In genomic region chr6:29177901-29178879, GRCm38 (mm10) we compare ENCODE assay signal across 9 mouse cellular contexts. TPM values are rescaled to one million over a fixed set of nuclear protein-coding genes. Genes with fewer than 3 reads are reported as not detected.
A peak's percentile ranks its signal among the peaks of the same experiment; 100 is the strongest.
DNase-seq lines count a peak whose midpoint lies in the region; ATAC-seq and TF ChIP-seq lines count a peak whose summit lies in the region.
"Had no signal": no experiment of that assay in that cellular context is flagged by ENCODE, and none has a peak within 500 bp of the region (broad histone marks: within the 10 kb centered on the region; RNA-seq: fewer than 3 reads in every experiment).

No protein-coding gene starts in this region.

- H3K27ac ChIP-seq in heart, embryonic 12.5 days (ENCODE audit: poor library complexity, severe bottlenecking): no peak overlapping the region
- H3K27ac ChIP-seq in ES-E14 (ENCODE audit: insufficient read depth, low read depth, low read length, poor library complexity, severe bottlenecking): no peak overlapping the region
- no peak overlapping the region; the same call in 1 of the 2 replicates for H3K27ac ChIP-seq in forebrain, embryonic 16.5 days (ENCODE audit: low read length)
- H3K27ac ChIP-seq in midbrain, embryonic 10.5 days (replicated peaks): peak overlapping the region; percentile 85

- peak; percentile 27 for ATAC-seq in heart, embryonic 12.5 days (ENCODE audit: insufficient number of reproducible peaks, low FRiP score)
- ATAC-seq in forebrain, embryonic 16.5 days: peak; percentile 65

- peaks cover 14% of the 10 kb centered on the region for H3K4me1 ChIP-seq in heart, embryonic 12.5 days (replicated peaks)
- H3K4me1 ChIP-seq in ES-E14 (ENCODE audit: control insufficient read depth in 2 of 2, insufficient read depth in 2 of 2, low read length in 2 of 2, poor library complexity in 1 of 2): peaks cover 3 to 9% of the 10 kb centered on the region in 2 experiments; a peak in 2 of 4 replicates
- peaks cover 12% of the 10 kb centered on the region for H3K4me1 ChIP-seq in forebrain, embryonic 16.5 days (replicated peaks; ENCODE audit: control insufficient read depth, insufficient read depth, low read length)
- peaks cover 38% of the 10 kb centered on the region for H3K4me1 ChIP-seq in midbrain, embryonic 10.5 days

- in situ Hi-C loops in ES-E14 (cut with MboI; ENCODE audit: low sequenced_read_pairs in 2 of 2, unreplicated experiment in 2 of 2): no loop called here

- H3K4me2 ChIP-seq in heart, embryonic 12.5 days: peak overlapping the region; percentile 96
- peak overlapping the region; percentile 82 for H3K4me2 ChIP-seq in forebrain, embryonic 16.5 days (ENCODE audit: low read length)

- peaks cover 74% of the 10 kb centered on the region for H3K27me3 ChIP-seq in heart, embryonic 12.5 days (replicated peaks)
- peaks cover 18% of the 10 kb centered on the region; the same call in 1 of the 2 replicates for H3K27me3 ChIP-seq in forebrain, embryonic 16.5 days (replicated peaks; ENCODE audit: control insufficient read depth, insufficient read depth, low read length)
- peaks cover 98% of the 10 kb centered on the region for H3K27me3 ChIP-seq in midbrain, embryonic 10.5 days (ENCODE audit: low read depth, poor library complexity, severe bottlenecking)

- H3K36me3 ChIP-seq in heart, embryonic 12.5 days: no peaks in the 10 kb centered on the region
- no peaks in the 10 kb centered on the region for H3K36me3 ChIP-seq in ES-E14 (ENCODE audit: control insufficient read depth, insufficient read depth, low read length, poor library complexity, severe bottlenecking)
- H3K36me3 ChIP-seq in forebrain, embryonic 16.5 days (ENCODE audit: control insufficient read depth, insufficient read depth): no peaks in the 10 kb centered on the region
- no peaks in the 10 kb centered on the region for H3K36me3 ChIP-seq in midbrain, embryonic 10.5 days
- H3K36me3 ChIP-seq: G1E had no signal

- no peak for DNase-seq in heart, postnatal 25 days (ENCODE audit: low spot score)
- no peak for DNase-seq in ES-E14 (ENCODE audit: low read depth, low spot score)
- peak; percentile 35 for DNase-seq in midbrain, embryonic 10.5 days (ENCODE audit: low spot score)
- DNase-seq in left cerebral cortex, adult 18-20 months (ENCODE audit: low spot score in 2 of 2): no peak
- no peak for DNase-seq in urinary bladder, postnatal 36 days (ENCODE audit: low spot score in 2 of 2)
- no peak for DNase-seq in right cerebral cortex, adult 2 months (ENCODE audit: low spot score in 2 of 2)

- H3K9me3 ChIP-seq in heart, embryonic 12.5 days (replicated peaks): no peaks in the 10 kb centered on the region
- H3K9me3 ChIP-seq in ES-E14 (ENCODE audit: control insufficient read depth, insufficient read depth, low read depth, low read length): no peaks in the 10 kb centered on the region
- H3K9me3 ChIP-seq in forebrain, embryonic 16.5 days (ENCODE audit: control insufficient read depth, low read length): no peaks in the 10 kb centered on the region
- H3K9me3 ChIP-seq in midbrain, embryonic 10.5 days (replicated peaks): no peaks in the 10 kb centered on the region
- H3K9me3 ChIP-seq: G1E had no signal

- peak overlapping the region; percentile 60 for H3K4me3 ChIP-seq in heart, embryonic 12.5 days
- peak overlapping the region; percentile 68 to 88 for H3K4me3 ChIP-seq in ES-E14 (ENCODE audit: insufficient read depth in 1 of 2, low read depth in 1 of 2, low read length in 2 of 2, poor library complexity in 1 of 2, severe bottlenecking in 1 of 2)
- peak overlapping the region; percentile 64 for H3K4me3 ChIP-seq in forebrain, embryonic 16.5 days (replicated peaks; ENCODE audit: low read length)
- peak overlapping the region; percentile 77 for H3K4me3 ChIP-seq in midbrain, embryonic 10.5 days

- peak overlapping the region; percentile 70; the same call in 1 of the 2 replicates for H3K9ac ChIP-seq in heart, embryonic 12.5 days
- 0 out of 2 replicates have a peak overlapping the region, but pooled peaks have one; percentile 5 for H3K9ac ChIP-seq in ES-E14 (ENCODE audit: insufficient read depth, low read depth, low read length, poor library complexity, severe bottlenecking)
- H3K9ac ChIP-seq in forebrain, embryonic 16.5 days (replicated peaks; ENCODE audit: low read depth, low read length): peak overlapping the region; percentile 86

- intact Hi-C loops in heart, postnatal 25 days (cut with DNase I): no loop called here

- WGBS in heart, embryonic 12.5 days: 22% methylated on average over 17 of the region's 17 CpGs
- 17% methylated on average over 16 of the region's 17 CpGs for WGBS in forebrain, embryonic 16.5 days
- WGBS in midbrain, embryonic 10.5 days: 9% methylated on average over 17 of the region's 17 CpGs

TF ChIP-seq in ES-E14, 5 proteins besides CTCF, POLR2A, EP300 and RAD21:
- TF ChIP-seq MAFK (IDR thresholded peaks at IDR 0.05; ENCODE audit: insufficient read depth, low read depth, low read length): no peak
- TF ChIP-seq HCFC1 (IDR thresholded peaks at IDR 0.05; ENCODE audit: borderline replicate concordance, insufficient read depth, low read length): no peak
- no peak for TF ChIP-seq ZC3H11A (IDR thresholded peaks at IDR 0.05; ENCODE audit: borderline replicate concordance, low read depth, low read length)
- no peak for TF ChIP-seq CHD2 (IDR thresholded peaks at IDR 0.05; ENCODE audit: low read depth, low read length)

RNA-seq across cellular contexts. Expression of gene Prrt4, which starts 1.2 kb away (rescaled TPM):
- 3.0 and 3.1 TPM in 2 replicates for polyA plus RNA-seq in heart, embryonic 12.5 days (2016; fragmentation: Nextera tagmentation; extraction: Ambion mirVana)
- 1 to 10 TPM; 3.1 to 3.6 TPM for total RNA-seq in heart, postnatal 25 days (2021)
- 0.40 and 1.4 TPM in 2 replicates for total RNA-seq in ES-E14 (2012; rRNA removed)
- 4.6 and 6.1 TPM in 2 replicates for polyA plus RNA-seq in forebrain, embryonic 16.5 days (2015; fragmentation: Nextera tagmentation; extraction: Ambion mirVana)
- polyA plus RNA-seq in midbrain, embryonic 10.5 days (2016; fragmentation: Nextera tagmentation; extraction: Ambion mirVana): 0.83 and 1.1 TPM in 2 replicates
- 1 to 10 TPM; 3.0 to 3.5 TPM for total RNA-seq in left cerebral cortex, adult 18-20 months (2021)
- polyA plus RNA-seq: G1E had no signal

RNA-seq across cellular contexts. Expression of gene Rbm28, which starts 13.4 kb away (rescaled TPM):
- polyA plus RNA-seq in heart, embryonic 12.5 days (2016; fragmentation: Nextera tagmentation; extraction: Ambion mirVana): 32.4 and 35.6 TPM in 2 replicates
- total RNA-seq in heart, postnatal 25 days (2021): 10 to 100 TPM; 18.3 to 18.4 TPM
- total RNA-seq in ES-E14 (2012; rRNA removed): 50.9 and 58.1 TPM in 2 replicates
- 40.0 and 49.6 TPM in 2 replicates for polyA plus RNA-seq in forebrain, embryonic 16.5 days (2015; fragmentation: Nextera tagmentation; extraction: Ambion mirVana)
- polyA plus RNA-seq in midbrain, embryonic 10.5 days (2016; fragmentation: Nextera tagmentation; extraction: Ambion mirVana): 51.6 and 54.9 TPM in 2 replicates
- 10 to 100 TPM; 40.2 to 44.1 TPM for total RNA-seq in left cerebral cortex, adult 18-20 months (2021)

RNA-seq across cellular contexts. Expression of gene Impdh1, which starts 38.0 kb away (rescaled TPM):
- polyA plus RNA-seq in heart, embryonic 12.5 days (2016; fragmentation: Nextera tagmentation; extraction: Ambion mirVana): 39.5 and 40.8 TPM in 2 replicates
- 10 to 100 TPM; 22.7 to 23.0 TPM for total RNA-seq in heart, postnatal 25 days (2021)
- total RNA-seq in ES-E14 (2012; rRNA removed): 24.9 and 29.7 TPM in 2 replicates
- 63.3 and 74.5 TPM in 2 replicates for polyA plus RNA-seq in forebrain, embryonic 16.5 days (2015; fragmentation: Nextera tagmentation; extraction: Ambion mirVana)
- 45.6 and 53.5 TPM in 2 replicates for polyA plus RNA-seq in midbrain, embryonic 10.5 days (2016; fragmentation: Nextera tagmentation; extraction: Ambion mirVana)
- total RNA-seq in left cerebral cortex, adult 18-20 months (2021): 10 to 100 TPM; 56.7 to 58.6 TPM

Comparison
In these comparisons a context has a peak if more than half of its experiments do, and no peak if none do; other contexts are left out.
1. H3K9ac ChIP-seq: peak in every context shown above with its lines; median percentile 86 in forebrain, embryonic 16.5 days; 70 in heart, embryonic 12.5 days; 5 in ES-E14.